Mouse (Mus musculus) urinary bladder, adult 2 months (tissue): ENCODE data around the gene Prkcb. TPM values are rescaled to one million over a fixed set of nuclear protein-coding genes. Genes with fewer than 3 reads are reported as not detected.

ENCODE experiments used
- DNase-seq: peaks from one replicate; pipeline ENCODE4 v3.0.0; 2022; ENCODE audit warnings: low spot score
- polyA plus RNA-seq: library from polyadenylated mRNA; depleted of rRNA; stranded (reverse); fragments of >200 nt; gene quantifications from 2 replicates; pipeline ENCODE4 v1.2.3, GENCODE M21; 2012

Gene Prkcb
- polyA plus RNA-seq, 1 experiment: 121 TPM

DNA sequence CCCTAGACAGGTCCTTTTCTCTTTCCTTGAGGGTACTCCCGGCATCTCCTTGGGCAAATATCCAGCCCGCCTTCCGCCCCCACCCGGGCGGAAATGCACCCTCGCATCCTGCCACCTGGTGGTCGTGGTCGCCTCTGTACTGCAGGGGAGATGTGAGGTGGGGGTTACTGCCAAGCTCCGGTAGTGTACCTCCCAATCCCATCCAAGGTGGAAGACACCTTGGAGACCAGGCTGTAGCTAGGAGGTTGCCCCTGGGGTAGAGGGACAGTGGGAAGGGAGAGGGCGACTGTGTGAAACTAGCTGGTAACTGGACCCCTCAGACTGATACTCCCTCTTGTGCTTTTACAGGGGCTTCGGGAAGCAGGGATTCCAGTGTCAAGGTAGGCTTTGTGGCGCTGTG lies 1.6 kb downstream of the Prkcb start:
- no peak for DNase-seq

DNA sequence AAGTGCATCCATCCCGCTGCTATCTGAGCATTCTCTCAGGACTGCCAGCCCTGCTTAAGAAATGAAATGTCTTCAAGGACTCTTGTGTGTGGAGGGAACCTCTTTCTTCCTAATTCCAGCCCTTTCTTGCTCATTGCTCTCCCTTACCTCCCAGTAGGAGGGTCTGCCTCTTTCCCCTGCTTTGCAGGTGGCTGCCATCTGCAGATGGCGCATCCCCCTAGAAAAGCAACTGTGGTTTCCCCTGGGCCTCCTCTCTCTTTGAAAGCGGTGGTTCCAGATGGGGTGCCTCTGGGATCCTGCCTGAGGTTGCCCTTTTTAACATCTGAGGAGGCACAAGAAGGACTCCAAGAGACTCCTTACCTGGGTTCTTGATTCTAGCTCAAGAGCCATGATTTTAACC lies 2.2 kb downstream of the Prkcb start:
- DNase-seq: no peak

DNA sequence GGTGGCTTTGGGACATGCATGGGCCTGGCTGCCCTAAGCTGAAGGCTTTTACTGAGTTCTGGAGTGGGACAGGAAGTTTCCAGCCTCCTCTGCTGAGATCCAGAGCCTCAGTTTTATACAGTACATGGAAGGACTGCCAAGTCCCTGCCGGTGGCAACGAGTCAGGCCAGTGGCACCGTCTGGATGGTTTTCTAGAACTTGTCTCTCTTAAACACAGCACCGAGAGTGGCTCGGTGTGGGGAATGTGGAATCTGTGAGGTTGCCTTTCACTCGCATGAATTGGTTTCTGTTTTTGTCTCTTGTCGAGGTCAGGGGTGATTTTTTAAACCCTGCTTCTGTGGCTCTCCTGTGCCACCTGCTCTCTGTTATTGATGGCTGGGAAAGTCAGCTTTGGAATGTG lies 3.6 kb downstream of the Prkcb start:
- DNase-seq: no peak

DNA sequence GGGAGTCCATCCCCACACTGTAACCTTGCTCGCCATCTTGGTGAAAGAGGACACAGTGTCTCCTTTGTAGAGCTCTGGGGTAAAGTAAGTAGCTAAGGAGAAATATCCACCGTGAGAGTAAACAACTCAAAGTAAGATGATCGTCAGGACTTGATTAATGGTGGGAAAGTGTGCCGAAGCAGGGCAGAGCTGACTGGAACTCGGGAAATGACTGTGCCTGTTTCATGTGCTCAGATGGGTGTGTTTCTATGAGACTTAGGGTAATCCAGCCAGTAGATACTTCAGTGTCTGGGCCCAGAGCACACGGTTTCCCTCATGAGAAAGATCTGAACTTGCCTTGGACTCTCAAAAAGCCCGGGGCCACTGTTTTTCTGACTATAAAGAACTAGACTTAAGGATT lies 5.6 kb downstream of the Prkcb start:
- DNase-seq: no peak

DNA sequence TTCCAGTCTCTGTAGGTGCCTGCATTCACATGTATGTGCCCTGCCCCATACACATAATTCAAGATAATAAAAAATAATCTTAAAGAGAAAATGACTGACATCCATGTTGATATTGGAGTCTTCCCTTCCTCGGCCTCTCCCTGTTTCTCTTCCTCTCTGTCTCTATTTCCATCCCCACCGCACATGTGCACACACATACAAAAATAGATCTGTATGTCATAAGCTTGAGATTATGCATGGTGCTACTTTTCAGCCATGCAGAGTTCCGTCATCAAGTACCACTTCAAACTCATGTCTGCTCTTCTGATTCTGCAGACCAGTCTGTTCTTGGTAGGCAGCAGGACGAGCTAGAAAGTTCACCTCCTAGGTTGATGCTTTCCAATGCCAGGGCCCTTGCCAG lies 6.8 kb downstream of the Prkcb start:
- DNase-seq: no peak

DNA sequence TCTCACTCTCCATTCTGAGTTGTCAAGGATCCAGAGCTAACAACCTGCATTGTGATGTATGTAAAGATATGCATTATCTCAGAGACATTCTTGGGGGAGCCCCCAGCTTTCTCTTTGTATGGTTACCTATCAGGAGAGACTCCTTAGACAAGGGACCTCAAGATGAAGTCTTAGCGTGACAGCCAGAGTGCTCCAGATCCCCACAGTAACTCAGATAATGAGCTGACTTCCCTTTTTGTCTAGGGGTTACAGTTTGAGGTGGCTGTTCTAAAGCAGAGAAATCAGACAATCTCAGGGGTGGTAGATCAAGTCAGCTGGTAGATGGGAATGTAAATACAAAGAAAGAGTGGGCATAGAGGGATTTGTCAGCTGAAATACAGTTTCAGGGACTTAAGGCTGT lies 7.8 kb downstream of the Prkcb start:
- no peak for DNase-seq

DNA sequence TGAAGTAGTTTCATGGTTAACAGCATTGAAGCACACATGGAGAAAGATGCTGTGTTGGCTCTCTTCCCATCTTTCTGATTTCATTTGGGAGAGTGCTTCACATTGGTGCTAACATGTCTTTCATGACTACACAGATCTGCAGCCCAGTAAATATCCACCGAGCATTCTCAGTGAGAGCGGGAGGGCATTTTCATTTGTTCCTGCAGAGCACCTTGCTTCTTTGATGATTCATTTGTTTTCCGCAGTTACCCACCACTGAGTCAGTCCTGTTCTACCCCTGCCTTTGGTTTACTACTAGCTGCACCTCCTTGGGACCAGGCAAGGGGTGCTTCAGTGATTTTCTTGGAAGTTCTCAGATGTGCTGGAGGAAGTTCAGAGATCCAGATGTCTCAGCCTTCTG lies 8.3 kb downstream of the Prkcb start:
- no peak for DNase-seq

DNA sequence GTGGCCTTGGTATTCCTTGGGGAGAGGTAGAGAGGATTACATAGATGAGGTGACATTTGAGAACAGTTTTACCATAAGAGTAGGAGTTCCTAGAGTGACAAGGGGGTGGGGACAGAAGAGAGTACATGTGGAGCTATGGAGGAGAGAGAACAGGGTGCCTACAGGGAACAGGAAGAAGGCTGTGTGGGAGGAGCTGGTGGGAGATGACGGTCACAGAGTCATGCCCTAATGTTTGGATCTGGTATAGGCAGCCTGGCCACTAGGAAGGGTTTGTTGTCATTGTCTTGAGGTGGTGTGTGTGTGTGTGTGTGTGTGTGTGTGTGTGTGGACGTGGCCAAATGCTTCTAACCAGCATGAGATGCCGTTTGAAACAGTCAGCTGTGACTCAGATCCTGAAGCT lies 9.1 kb downstream of the Prkcb start:
- no peak for DNase-seq

DNA sequence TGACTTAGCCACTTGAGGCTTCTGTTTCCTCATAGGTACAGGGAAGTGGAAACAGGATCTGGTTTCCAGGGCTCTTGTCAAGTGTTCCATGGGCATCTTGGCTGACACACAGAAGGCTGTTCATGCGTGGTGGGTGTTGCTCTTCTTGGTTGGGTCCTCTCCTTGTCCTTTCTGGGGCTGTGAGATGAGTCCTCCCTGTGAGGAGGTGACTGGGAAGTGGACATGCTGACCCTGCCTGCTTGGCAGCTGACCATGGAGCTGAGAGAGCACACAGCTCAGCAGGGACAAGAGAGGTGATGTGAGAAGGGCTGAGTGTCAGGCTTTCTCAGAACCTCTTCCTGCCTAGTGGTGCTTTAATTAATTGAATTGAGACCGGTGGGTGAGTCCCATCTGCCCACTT lies 10.2 kb downstream of the Prkcb start:
- no peak for DNase-seq

DNA sequence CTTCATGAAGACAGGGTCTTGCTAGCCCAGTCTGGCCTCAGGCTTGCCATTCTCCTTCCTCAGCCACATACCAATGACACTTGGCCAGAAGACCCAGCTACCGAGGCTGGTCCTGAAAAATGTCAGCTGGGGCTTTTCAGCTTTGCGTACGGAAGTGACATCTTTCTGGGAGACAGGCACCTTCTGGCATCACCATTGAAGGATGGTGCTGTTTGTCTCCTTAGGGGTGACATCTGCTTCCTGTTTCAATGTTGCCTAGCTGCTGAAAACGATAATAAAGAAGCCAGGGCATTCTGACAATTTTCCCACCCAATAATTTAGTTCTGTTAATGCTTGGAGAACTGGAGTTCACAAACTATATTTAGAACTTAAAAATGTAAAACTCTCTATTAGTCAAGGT lies 12.0 kb downstream of the Prkcb start:
- no peak for DNase-seq

DNA sequence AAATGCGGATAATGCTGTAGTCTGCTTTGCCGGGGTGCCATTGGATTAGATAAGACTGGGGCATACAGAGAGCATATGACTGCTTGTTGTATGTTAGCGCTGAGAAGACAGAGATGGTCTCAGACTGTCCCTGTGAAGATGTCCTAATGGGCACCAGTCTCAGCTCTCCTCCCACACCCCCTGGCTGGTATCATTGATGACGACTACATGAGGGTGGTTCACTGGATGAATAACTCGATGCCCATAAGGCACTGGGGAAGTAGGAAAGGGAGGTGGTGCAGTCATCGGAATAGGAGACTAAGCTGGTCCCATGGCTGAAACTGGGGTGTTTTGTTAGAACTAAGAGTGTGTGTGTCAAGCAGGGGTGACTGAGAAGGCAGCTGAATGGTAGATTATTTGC lies 14.0 kb downstream of the Prkcb start:
- no peak for DNase-seq

DNA sequence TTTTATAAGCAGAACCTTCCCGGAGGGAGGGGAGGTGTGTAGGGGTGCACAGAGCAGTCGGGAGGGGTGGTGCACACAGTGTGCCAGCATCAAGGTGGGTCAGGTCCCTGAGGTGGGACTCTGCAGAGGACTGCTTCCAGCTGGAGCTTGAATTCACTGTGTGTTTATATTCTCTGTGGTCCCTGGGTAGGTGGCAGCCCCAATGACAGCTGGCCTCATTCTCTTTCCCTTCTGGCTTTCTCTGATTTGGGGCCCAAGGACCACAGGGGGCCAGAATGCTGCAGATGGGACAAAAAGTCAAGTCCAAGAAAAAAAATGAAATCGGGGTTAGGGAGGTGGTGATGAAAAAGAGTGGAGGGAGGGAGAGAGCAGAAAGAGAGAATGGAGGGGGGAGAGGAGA lies 15.4 kb downstream of the Prkcb start:
- DNase-seq: no peak

DNA sequence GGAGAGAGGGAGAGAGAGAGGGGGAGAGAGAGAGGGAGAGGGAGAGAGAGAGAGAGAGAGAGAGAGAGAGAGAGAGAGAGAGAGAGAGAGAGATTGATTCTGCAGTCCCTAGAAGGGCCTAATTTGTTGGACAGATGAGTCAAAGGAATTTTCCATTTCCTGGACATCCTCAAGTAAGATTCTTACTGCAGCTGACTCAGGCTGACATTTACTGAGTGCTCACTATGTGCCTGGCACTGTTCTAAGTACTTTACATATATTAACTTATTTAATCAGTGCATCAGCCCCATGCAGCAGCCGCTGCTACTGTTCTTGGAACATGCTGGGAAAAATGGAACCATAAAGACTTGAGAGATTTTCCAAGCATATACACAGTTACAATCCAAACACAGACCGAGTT lies 16.0 kb downstream of the Prkcb start:
- no peak for DNase-seq

DNA sequence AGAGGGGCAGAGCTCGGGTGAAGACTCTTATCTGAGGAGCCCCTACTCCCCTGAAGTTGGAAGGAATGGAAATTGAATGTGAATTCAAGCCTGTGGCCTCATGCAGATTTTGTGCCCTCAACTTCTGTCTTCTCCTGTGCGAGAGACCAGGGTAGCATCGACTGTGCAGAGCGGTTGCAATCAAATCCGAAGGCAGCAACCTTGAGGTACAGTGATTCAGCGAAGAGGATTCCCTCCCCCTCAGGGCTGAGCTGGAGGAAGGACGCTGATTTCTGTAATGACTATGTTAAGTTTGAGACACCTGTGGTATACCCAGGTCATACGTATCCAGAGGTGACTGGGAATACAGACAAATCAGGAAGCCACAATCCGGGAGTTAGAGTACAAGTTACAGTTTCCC lies 18.7 kb downstream of the Prkcb start:
- DNase-seq: no peak

DNA sequence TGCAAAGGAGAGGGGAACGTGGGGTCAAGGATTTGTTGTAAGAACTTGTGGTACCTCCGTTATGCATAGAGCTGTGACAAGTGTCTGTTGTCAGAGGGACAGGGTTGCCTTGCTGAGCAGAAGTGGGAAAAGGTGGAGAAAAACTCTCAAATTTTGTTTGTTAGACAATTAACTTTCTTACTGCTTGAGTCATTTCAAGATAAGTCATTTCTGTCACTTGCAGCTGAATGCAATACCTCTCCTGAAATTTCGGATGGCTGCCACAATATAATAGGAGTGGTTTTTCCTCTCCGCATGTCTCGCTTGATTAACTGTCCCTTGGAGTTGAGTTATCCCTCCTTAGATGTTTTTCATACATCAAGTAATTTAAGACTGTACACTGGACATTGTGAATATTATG lies 20.1 kb downstream of the Prkcb start:
- DNase-seq: no peak

DNA sequence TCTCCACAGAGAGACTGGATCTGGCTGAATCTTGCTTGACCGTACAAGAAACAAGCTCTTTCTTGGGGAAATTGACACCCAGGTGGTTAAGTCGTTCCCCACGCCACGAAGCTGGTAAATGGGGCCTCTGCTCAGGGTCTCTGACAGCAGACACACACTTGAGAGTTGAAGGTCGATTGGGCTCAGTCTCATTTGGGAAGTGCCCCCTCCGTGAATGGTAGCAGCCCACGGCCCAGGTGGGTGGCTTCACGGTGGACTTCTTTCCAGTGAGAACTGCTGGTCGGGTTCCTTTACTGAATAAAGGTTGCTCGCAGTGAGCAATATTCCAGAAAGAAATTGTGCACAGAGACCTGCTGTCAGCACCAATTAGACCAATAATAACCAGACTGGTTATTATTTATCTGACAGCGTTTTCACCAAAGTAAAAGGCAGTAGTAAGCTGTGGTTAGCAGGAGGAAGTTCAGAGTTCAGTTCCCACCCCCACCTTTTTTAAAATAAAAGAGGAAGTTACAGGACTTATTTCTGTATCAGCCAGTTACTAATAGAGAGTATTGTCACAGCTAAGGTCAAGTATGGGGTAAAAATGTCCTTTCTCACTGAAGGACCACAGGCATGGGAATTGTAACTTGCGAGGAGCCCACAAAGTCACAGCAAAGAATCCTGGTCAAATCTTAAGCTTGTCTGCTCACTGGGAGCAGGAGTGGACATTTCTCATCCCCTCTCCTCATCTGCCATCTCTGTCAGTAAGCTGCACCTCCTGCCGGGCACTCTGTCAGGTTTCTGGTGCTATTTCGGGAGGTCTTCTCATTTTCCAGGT lies 21.6 kb downstream of the Prkcb start:
- DNase-seq: no peak

DNA sequence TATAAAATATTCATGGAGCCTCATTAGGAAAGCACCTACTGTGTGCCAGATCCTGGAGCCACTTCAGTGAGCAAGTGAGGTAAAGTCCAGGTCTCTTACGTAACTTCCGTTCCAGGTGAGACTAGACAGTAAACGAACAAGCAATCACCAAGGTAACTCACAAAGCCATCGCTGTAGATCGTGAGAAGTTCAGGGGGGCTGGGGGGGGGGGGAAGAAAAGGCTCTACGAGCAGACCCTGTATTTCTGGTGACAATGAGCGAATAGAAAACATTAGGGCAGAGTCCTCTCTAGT lies 22.1 kb downstream of the Prkcb start:
- DNase-seq: no peak

DNA sequence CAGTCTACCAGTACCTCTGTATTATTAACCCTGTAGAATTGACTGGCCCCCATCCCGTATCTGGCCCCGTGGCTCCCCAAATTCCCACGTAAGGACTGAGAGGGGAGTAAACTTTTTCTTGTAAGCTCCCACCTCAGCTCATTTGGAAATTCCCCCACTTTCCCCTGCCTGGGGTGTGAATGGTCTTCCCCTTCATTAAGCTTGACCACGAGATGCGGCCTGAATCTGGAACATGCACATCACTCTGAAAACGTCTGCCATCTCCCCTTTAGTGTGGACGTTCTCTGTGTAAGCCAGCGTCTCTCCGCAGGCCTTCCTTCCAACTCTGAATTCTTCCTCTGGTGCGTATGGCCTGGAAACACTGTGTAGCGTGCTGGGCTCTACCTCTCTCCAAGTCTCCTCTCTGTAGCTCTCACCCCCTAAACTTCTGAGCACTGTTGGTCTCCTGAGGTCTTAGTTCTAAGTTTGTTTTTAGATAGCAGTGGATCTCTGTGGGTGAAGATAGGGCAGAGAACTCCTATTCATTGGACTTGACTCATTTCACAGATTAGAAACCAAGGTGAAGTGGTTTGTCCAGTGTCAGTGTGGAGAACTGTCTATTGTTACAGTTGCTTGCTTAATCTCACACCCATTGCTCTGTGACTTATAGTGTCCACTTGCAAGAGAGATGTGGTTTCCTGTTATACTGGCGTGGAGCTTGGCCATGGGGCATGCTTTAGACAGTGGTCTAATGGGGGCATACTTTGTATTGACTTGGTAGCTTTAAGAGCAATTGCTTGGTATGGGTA lies 25.3 kb downstream of the Prkcb start:
- no peak for DNase-seq

DNA sequence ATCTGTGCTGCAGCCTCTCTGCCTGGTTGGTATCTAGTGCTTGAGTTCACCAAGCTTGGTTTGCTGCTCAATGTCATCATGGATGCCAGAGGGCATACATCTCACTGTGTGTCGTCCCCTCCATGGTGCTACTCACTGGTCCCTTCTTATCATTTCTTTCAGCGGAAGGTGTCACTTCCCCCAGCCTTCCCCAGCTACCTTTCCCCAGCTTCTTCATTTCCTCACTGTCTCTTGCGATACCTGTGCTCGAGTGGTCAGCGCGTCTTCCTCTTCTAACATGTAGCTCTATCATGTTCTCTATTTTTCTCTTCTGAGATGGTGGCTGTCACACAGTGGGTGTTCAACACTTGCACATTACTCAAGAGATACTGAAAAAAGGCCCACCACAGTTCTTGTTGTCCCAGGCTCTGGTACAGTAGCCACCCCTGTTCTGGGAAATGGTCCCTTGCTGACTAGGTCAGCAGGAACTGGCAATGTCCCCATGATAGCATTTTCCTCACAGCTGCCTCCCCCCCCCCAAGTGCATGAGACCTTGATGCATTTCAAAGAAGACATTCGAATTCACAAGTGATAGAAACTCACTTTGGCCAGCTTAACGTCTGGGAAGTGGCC lies 27.3 kb downstream of the Prkcb start:
- no peak for DNase-seq

DNA sequence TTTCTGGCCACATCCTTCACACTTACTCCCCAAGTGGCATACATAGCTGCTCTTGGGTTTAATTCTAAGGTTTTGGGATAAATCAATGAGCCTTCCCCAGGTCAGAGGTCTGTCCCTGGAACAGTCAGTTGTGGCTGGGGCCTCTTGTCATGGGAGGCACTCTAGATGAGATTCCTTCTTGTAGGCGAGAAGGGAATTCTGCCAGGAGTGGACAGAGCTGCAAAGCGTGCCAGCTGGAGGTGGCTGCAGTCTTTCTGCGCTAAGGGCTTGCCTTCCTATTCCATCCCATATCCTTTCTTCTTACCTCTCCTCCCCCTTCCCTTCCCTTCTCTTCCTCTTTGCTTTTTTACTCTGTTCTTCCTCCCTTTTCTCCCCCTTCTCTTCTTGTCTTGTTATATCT lies 28.1 kb downstream of the Prkcb start:
- no peak for DNase-seq

DNA sequence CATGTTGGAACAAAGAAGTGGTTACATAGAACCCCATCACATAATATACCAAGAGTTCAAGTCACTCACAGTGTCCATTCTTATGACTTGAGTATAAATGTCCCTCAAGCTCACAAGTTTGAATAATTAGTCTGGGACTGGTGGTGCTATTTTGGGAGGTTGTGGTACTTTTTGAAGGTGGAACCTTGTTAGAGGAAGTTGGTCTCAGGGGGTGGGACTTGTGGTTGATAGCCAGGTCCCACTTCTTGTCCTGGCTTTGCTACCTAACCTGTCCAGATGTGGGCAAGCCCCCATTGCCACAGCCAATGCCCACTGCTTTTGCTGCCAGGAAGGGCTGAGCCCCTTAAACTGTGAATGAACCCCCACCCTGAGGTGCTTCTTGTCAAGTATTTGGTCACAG lies 28.9 kb downstream of the Prkcb start:
- no peak for DNase-seq

DNA sequence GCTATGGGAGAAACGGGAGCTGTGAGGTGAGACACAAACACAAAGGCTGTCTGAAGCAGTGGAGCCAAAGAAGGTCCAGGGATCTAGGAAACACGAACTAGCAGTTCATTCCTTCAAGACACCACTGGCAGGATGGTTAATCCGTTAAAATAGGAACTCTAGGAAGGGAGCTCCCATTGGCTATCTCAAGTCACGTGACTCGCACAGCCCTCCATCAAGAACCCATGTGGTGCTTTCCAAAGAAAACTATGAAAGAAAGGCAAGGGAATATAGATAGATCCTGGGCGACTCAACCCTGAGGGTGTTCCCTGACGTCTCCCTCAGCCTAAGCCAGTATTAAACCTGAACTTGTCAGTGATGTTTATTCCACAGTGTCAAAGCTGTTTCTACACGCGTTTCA lies 31.0 kb downstream of the Prkcb start:
- no peak for DNase-seq

DNA sequence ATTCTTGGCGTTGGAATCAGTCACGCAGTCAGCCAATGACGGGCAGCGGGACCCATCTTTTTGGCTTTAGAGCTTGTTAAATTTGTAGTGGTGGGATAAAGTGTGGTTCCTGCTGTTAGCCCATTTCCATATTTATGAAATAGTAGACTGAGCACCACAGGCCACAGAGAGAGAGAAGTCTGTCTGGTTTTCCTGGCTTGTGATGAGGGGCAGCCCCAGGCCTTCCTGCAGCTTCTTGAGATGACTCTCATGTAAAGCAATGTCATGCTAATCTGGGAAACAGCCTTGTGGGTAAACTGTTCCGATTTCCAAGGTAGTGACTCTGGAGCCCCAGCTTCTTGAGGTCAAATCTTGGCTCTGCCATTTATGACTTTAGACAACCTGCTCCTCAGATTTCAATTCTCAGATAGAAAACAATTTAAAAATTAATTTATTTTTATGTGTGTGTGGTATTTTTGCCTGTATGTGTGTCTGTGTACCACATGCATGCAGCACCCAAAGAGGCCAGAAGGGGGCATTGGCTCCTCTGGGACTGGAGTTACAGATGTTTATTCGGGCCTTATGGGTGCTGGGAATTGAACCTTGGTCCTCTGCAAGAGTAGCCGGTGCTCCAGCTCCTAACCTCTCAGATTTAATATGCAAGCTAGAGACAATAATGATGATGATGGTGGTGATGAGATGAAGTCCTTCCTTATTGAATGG lies 32.4 kb downstream of the Prkcb start:
- DNase-seq: no peak
